Mouse (Mus musculus) lung, postnatal 0 days (tissue): ENCODE results near the gene Emilin1.

Experiments used
- CTCF ChIP-seq: IDR thresholded peaks from 2 replicates; pipeline ENCODE4 v1.5.1; 2016; ENCODE audit warnings: antibody characterized with exemption, mild to moderate bottlenecking
- EP300 ChIP-seq: IDR thresholded peaks from 2 replicates; pipeline ENCODE4 v1.6.1; 2016; ENCODE audit warnings: antibody characterized with exemption, mild to moderate bottlenecking, control low read depth

- TF ChIP-seq CTCF (peak; percentile 39), EP300 (no peak)
These were observed 21.7 kb downstream of the Emilin1 start for GRCm38 (mm10) chr5:30934725-30935461.
